Mouse (Mus musculus): ENCODE measurements around the gene Il17a. TPM values are rescaled to one million over a fixed set of nuclear protein-coding genes. Genes with fewer than 3 reads are reported as not detected.
A peak's percentile ranks its signal among the peaks of the same experiment; 100 is the strongest.

Il17a gene
- polyA plus RNA-seq, 1 experiment, result not detected

DNA sequence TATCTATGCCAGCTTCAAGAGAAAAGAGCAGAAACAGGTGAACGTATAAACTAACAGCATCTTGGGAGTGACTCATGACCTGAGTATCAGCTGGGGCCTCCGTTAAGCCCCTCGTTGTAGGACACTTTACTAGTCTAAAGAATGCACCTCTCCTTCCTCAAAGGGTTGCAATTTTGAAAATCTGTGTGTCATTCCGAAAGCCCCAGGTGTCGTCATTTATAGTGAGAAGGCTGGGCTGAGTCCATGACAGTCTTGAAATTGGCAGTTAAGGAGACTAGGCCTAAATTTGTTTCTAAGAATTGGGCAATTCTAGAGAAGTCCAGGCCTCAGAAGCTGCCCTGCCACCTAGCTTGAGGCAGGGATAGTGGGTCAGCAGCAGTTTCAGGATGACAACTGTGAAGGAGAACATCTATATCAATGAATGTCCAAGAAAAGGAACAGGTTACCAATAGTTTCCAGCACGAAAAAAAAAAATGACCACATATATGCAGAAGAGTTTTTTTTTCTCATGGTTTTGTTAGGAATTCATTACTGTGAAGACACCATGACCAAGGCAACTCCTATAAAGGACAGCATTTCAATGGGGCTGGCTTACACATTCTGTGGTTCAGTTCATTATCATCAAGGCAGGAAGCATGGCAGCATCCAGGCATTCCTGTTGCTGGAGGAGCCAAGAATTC is 36.9 kb upstream of the Il17a start:
- Histone ChIP-seq H3K27ac (ENCODE audit: insufficient read depth, low read depth, low read length) (no peak overlapping the region), H3K27me3 (replicated peaks; ENCODE audit: control insufficient read depth, insufficient read depth, low read length) (no peaks in the 10 kb centered on the region), H3K4me3 (ENCODE audit: insufficient read depth, low read depth, low read length) (no peak overlapping the region), H3K4me1 (ENCODE audit: control insufficient read depth, insufficient read depth, low read length) (no peaks in the 10 kb centered on the region), H3K36me3 (ENCODE audit: control insufficient read depth, insufficient read depth, low read length) (no peaks in the 10 kb centered on the region)
- no peak for DNase-seq
- no peak for TF ChIP-seq POLR2A (IDR thresholded peaks at IDR 0.05; ENCODE audit: low read depth, low read length)
- TF ChIP-seq CTCF (conservative IDR thresholded peaks at IDR 0.05; ENCODE audit: insufficient read depth, insufficient read length, low read depth, low read length), result no peak
- 92% methylated on average over 6 of the region's 6 CpGs for WGBS

DNA sequence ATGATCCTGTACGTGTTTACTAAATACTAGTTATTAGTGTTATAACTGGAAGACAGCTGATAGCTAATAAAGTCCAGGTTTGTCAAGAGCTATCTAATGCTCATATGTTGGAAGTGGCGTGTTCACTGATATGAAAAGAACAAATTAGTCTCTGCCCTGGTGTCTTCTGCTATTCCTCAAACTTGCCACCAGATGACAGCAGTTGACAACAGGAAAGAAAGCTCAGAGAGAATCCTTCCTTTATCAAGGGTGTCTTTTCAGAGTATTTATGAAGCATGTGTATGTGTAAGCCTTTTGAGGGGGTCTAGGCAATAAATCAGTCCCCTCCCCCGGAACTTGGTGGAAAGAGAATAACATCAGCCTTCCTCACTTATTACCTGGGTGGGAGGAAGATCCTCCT is 30.7 kb upstream of the Il17a start:
- TF ChIP-seq CTCF (conservative IDR thresholded peaks at IDR 0.05; ENCODE audit: insufficient read depth, insufficient read length, low read depth, low read length) (no peak), POLR2A (IDR thresholded peaks at IDR 0.05; ENCODE audit: low read depth, low read length) (no peak)
- no peak overlapping the region for H3K4me3 ChIP-seq (ENCODE audit: insufficient read depth, low read depth, low read length)
- 50% methylated on average over 3 of the region's 3 CpGs for WGBS
- no peaks in the 10 kb centered on the region for H3K27me3 ChIP-seq (replicated peaks; ENCODE audit: control insufficient read depth, insufficient read depth, low read length)
- no peaks in the 10 kb centered on the region for H3K4me1 ChIP-seq (ENCODE audit: control insufficient read depth, insufficient read depth, low read length)
- no peak overlapping the region for H3K27ac ChIP-seq (ENCODE audit: insufficient read depth, low read depth, low read length)
- DNase-seq, result peak; percentile 12
- H3K36me3 ChIP-seq (ENCODE audit: control insufficient read depth, insufficient read depth, low read length), result no peaks in the 10 kb centered on the region

DNA sequence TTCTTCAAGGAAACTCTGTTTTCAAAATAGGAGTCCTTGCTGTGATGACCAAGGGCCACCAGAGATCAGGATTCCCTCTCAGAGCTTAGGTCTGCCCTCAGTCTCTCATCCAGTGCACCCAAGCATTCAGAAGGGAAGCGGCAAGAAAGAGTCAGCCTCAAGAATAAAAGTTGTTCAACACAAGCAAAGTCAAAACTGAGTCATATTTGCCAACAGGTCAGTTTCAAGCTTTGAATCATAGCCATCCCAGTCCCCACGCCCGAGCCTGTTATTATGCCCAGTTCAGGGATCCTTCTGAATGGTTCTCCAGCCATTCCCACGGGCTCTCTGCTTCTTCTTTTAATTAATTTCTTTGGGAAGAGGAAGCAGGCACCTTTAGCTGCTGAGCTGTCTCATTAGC is 5.9 kb downstream of the Il17a start:
- H3K27ac ChIP-seq (ENCODE audit: insufficient read depth, low read depth, low read length), result no peak overlapping the region
- H3K4me3 ChIP-seq (ENCODE audit: insufficient read depth, low read depth, low read length), result no peak overlapping the region
- 69% methylated on average over 4 of the region's 4 CpGs for WGBS
- H3K36me3 ChIP-seq (ENCODE audit: control insufficient read depth, insufficient read depth, low read length), result no peaks in the 10 kb centered on the region
- H3K4me1 ChIP-seq (ENCODE audit: control insufficient read depth, insufficient read depth, low read length), result no peaks in the 10 kb centered on the region; the same call in 1 of the 2 replicates
- no peak for DNase-seq
- no peak for TF ChIP-seq CTCF (conservative IDR thresholded peaks at IDR 0.05; ENCODE audit: insufficient read depth, insufficient read length, low read depth, low read length)
- TF ChIP-seq POLR2A (IDR thresholded peaks at IDR 0.05; ENCODE audit: low read depth, low read length), result no peak
- no peaks in the 10 kb centered on the region for H3K27me3 ChIP-seq (replicated peaks; ENCODE audit: control insufficient read depth, insufficient read depth, low read length)

DNA sequence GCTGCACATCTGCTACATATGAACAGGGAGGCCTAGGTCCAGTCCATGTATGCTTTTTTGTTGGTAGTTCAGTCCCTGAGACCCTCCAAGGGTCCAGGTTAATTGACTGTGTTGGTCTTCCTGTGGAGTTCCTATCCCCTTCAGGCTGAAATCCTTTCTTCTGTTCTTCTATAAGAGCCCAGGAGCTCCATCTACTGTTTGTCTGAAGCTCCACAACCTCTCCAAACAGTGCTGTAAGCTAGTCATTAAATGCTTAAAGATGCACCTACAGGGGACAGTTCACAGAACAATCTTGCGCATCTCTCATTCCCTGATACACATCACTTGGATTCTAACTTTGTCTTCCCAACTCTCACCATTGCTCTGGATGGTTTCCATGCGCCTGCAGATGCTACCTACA is 7.8 kb downstream of the Il17a start:
- TF ChIP-seq CTCF (conservative IDR thresholded peaks at IDR 0.05; ENCODE audit: insufficient read depth, insufficient read length, low read depth, low read length) (no peak), POLR2A (IDR thresholded peaks at IDR 0.05; ENCODE audit: low read depth, low read length) (no peak)

DNA sequence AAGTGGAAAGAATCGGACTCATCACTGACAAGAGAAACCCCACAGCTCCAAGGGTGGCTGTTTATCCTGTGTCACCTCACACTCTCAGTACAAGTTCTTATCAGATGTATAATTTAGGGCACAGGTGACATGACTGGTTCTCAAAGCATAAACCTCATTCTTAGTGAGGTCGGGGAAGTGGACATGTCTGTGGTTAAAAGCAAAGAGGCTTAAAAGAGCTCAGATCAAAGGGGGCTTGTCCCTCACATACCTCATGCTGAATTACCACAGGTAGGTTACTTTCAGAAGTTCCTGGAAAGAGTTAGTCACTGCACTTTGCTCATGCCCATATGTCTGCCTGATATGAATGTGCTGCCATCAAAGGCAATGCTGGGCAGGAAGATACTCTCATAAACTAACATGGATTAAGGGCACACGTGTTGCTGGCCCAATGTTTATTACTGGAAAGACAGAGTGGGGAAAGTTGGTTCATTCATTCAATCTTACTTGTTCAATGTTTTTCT is 9.8 kb downstream of the Il17a start:
- DNase-seq, result no peak
- no peaks in the 10 kb centered on the region for H3K36me3 ChIP-seq (ENCODE audit: control insufficient read depth, insufficient read depth, low read length)
- WGBS, result 72% methylated on average over 3 of the region's 3 CpGs
- TF ChIP-seq CTCF (conservative IDR thresholded peaks at IDR 0.05; ENCODE audit: insufficient read depth, insufficient read length, low read depth, low read length), result no peak
- no peak for TF ChIP-seq POLR2A (IDR thresholded peaks at IDR 0.05; ENCODE audit: low read depth, low read length)
- H3K27ac ChIP-seq (ENCODE audit: insufficient read depth, low read depth, low read length), result no peak overlapping the region
- H3K27me3 ChIP-seq (replicated peaks; ENCODE audit: control insufficient read depth, insufficient read depth, low read length), result no peaks in the 10 kb centered on the region; the same call in 1 of the 2 replicates
- no peaks in the 10 kb centered on the region; the same call in 1 of the 2 replicates for H3K4me1 ChIP-seq (ENCODE audit: control insufficient read depth, insufficient read depth, low read length)
- H3K4me3 ChIP-seq (ENCODE audit: insufficient read depth, low read depth, low read length), result no peak overlapping the region

More for the DNA sequence above, 7.8 kb downstream of the Il17a start:
- whole genome bisulfite sequencing, result 83% methylated on average over 2 of the region's 2 CpGs
- Histone ChIP-seq H3K4me1 (ENCODE audit: control insufficient read depth, insufficient read depth, low read length) (no peaks in the 10 kb centered on the region; the same call in 1 of the 2 replicates), H3K4me3 (ENCODE audit: insufficient read depth, low read depth, low read length) (no peak overlapping the region), H3K36me3 (ENCODE audit: control insufficient read depth, insufficient read depth, low read length) (no peaks in the 10 kb centered on the region), H3K27me3 (replicated peaks; ENCODE audit: control insufficient read depth, insufficient read depth, low read length) (no peaks in the 10 kb centered on the region), H3K27ac (ENCODE audit: insufficient read depth, low read depth, low read length) (no peak overlapping the region)
- peak; percentile 38 for DNase-seq

DNA sequence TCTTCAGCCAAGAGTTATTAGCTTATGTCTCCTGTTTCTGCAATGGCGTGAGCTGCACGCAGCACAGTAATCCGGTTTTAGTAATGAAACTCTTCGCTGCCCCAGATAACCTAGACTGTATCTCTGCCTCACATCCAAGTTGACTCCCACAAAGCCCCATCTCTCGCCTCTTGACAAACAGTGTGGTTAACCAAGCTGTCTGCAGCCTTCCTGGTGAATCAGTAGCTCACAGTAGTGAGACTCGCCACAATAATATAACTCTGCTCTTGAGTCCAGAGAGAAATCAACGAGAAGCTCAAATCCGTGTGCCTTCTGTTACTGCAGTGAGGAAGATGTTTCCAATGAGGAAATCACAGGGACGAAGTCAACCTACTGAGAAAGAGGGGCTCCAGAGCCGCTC is 23.7 kb downstream of the Il17a start:
- no peaks in the 10 kb centered on the region for H3K27me3 ChIP-seq (replicated peaks; ENCODE audit: control insufficient read depth, insufficient read depth, low read length)
- H3K27ac ChIP-seq (ENCODE audit: insufficient read depth, low read depth, low read length), result no peak overlapping the region
- no peaks in the 10 kb centered on the region for H3K36me3 ChIP-seq (ENCODE audit: control insufficient read depth, insufficient read depth, low read length)
- H3K4me1 ChIP-seq (ENCODE audit: control insufficient read depth, insufficient read depth, low read length), result no peaks in the 10 kb centered on the region
- no peak for TF ChIP-seq POLR2A (IDR thresholded peaks at IDR 0.05; ENCODE audit: low read depth, low read length)
- TF ChIP-seq CTCF (conservative IDR thresholded peaks at IDR 0.05; ENCODE audit: insufficient read depth, insufficient read length, low read depth, low read length), result no peak
- no peak overlapping the region for H3K4me3 ChIP-seq (ENCODE audit: insufficient read depth, low read depth, low read length)
- DNase-seq, result no peak
- 72% methylated on average over 10 of the region's 10 CpGs for WGBS

DNA sequence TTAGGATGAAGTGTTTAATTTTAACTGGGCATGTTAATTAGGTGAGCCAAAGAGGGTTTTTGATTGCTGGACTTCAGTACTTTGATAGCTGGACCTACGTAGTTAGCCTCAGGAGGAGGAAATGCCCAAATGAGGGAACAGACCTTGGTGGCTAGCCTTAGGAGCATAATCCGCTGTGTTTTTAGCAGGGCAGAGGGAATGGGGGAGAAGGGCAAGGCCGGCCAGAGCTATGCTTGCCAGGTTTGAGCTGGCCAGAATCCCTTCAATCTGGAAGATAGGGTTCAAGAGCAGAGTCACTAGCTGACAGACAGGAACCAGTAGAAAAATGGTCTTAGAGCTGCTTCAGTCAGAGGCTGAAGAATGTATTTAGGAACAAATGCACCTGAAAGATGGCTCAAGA is 26.9 kb downstream of the Il17a start:
- no peaks in the 10 kb centered on the region for H3K4me1 ChIP-seq (ENCODE audit: control insufficient read depth, insufficient read depth, low read length)
- H3K4me3 ChIP-seq (ENCODE audit: insufficient read depth, low read depth, low read length), result no peak overlapping the region
- no peak overlapping the region for H3K27ac ChIP-seq (ENCODE audit: insufficient read depth, low read depth, low read length)
- H3K27me3 ChIP-seq (replicated peaks; ENCODE audit: control insufficient read depth, insufficient read depth, low read length), result no peaks in the 10 kb centered on the region
- 55% methylated on average over 3 of the region's 3 CpGs for WGBS
- TF ChIP-seq CTCF (conservative IDR thresholded peaks at IDR 0.05; ENCODE audit: insufficient read depth, insufficient read length, low read depth, low read length) (no peak), POLR2A (IDR thresholded peaks at IDR 0.05; ENCODE audit: low read depth, low read length) (no peak)
- DNase-seq, result no peak
- no peaks in the 10 kb centered on the region for H3K36me3 ChIP-seq (ENCODE audit: control insufficient read depth, insufficient read depth, low read length)
